Mouse (Mus musculus) thymus, adult 2 months (tissue): ENCODE data around the gene Hist1h2be.

ENCODE experiments used
- CTCF ChIP-seq: fragments of 200-500 bp; IDR thresholded peaks from 2 replicates; pipeline ENCODE4 v1.5.1; 2012; ENCODE audit warnings: mild to moderate bottlenecking, control low read depth, low read length, moderate library complexity, borderline replicate concordance; ENCODE audit not compliant: control insufficient read depth, poor library complexity, insufficient read depth; ENCODE audit errors: extremely low read depth
- POLR2A ChIP-seq: fragments of 200-500 bp; IDR thresholded peaks from 2 replicates; pipeline ENCODE4 v1.6.1; 2012; ENCODE audit warnings: mild to moderate bottlenecking, low read length, control low read depth, moderate library complexity; ENCODE audit not compliant: control insufficient read depth, poor library complexity, insufficient read depth; ENCODE audit errors: extremely low read depth

DNA sequence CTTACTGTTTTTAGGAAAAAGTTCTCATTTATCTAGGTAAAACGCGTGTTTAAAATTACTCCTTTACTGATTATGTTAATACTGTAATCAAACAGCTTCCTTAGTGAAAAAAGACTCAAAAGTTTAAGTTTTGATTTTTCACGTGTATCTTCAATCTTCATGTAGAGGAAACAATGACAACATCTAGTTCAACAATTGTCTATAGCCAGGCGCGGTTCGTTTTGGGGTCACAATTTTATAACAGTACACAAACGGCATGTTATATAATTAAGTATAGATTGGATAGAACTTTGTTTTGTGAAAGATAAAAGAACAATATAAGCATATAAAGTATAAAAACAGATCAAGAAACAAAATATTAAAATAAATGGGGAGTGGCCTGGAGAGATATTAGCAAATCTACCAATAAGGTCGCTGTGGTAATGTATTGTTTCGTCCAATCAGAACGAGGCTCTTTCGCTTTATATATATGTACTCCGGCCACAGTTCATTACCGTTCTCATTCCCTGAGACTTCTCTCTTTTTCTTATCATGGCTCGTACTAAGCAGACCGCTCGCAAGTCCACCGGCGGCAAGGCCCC is 45.6 kb downstream of the Hist1h2be start, which contains the start of gene Hist1h3d:
- TF ChIP-seq CTCF (no peak), POLR2A (no peak)
